7 mouse cellular contexts compared by ENCODE assay signal in the genomic region with DNA sequence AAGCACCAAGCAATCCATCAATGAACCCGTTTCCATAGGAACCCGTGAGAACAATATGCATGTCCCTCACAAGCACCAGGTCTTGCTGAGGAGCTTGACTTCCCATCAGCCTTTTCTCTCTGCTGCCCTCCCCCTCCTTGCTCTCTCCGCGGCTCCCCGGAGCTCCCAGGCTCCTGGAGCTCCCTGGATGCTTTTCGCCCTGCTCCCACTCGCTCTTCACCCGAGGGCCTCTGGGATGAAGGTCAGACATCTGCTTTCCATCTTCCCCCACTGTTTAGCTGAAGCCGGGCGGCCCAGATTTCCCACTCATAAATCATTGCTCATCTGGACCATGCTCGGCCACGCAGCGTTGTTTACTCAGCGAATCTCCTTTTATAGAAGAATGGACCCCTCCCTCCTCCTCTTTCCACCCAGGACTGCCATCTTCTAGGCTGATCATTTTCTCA.
DNase-seq lines count a peak whose midpoint lies in the region; ATAC-seq lines count a peak whose summit lies in the region.

No protein-coding gene starts in this region.

- no peaks in the 10 kb centered on the region for H3K27me3 ChIP-seq in embryonic facial prominence, embryonic 14.5 days (replicated peaks; ENCODE audit: control insufficient read depth, insufficient read depth, low read length)
- H3K27me3 ChIP-seq in heart, embryonic 11.5 days (ENCODE audit: control insufficient read depth, insufficient read depth, low read length) = no peaks in the 10 kb centered on the region
- H3K27me3 ChIP-seq in limb, embryonic 13.5 days = no peaks in the 10 kb centered on the region
- no peaks in the 10 kb centered on the region for H3K27me3 ChIP-seq in neural tube, embryonic 15.5 days (replicated peaks)

- no peaks in the 10 kb centered on the region for H3K36me3 ChIP-seq in embryonic facial prominence, embryonic 14.5 days (ENCODE audit: control insufficient read depth, insufficient read depth, low read length)
- no peaks in the 10 kb centered on the region for H3K36me3 ChIP-seq in heart, embryonic 11.5 days (ENCODE audit: control insufficient read depth, insufficient read depth, low read length)
- no peaks in the 10 kb centered on the region for H3K36me3 ChIP-seq in limb, embryonic 13.5 days
- H3K36me3 ChIP-seq in neural tube, embryonic 15.5 days = no peaks in the 10 kb centered on the region

- H3K4me1 ChIP-seq in embryonic facial prominence, embryonic 14.5 days (ENCODE audit: control insufficient read depth, insufficient read depth, low read length) = peaks cover 35% of the 10 kb centered on the region
- no peaks in the 10 kb centered on the region for H3K4me1 ChIP-seq in heart, embryonic 11.5 days (ENCODE audit: control insufficient read depth, insufficient read depth, low read length)
- H3K4me1 ChIP-seq in limb, embryonic 13.5 days = peaks cover 34% of the 10 kb centered on the region
- H3K4me1 ChIP-seq in neural tube, embryonic 15.5 days = peaks cover 17% of the 10 kb centered on the region

- peak; percentile 25 for DNase-seq in adrenal gland, postnatal 25 days
- DNase-seq in embryonic facial prominence, embryonic 14.5 days (ENCODE audit: low spot score) = peak; percentile 82
- DNase-seq in kidney, adult 8-10 months = peak; percentile 31 to 55
- peak; percentile 28 for DNase-seq in urinary bladder, postnatal 10 days (ENCODE audit: low spot score)

- 0 out of 2 replicates have a peak overlapping the region, but pooled peaks have one; percentile 5 for H3K4me3 ChIP-seq in embryonic facial prominence, embryonic 14.5 days (ENCODE audit: low read depth, low read length)
- peak overlapping the region; percentile 19; the same call in 1 of the 2 replicates for H3K4me3 ChIP-seq in heart, embryonic 11.5 days (ENCODE audit: low read depth, low read length)
- peak overlapping the region; percentile 34 for H3K4me3 ChIP-seq in limb, embryonic 13.5 days
- H3K4me3 ChIP-seq in neural tube, embryonic 15.5 days (replicated peaks) = peak overlapping the region; percentile 35

- H3K27ac ChIP-seq in embryonic facial prominence, embryonic 14.5 days (replicated peaks; ENCODE audit: low read depth, low read length) = peak overlapping the region; percentile 64
- no peak overlapping the region for H3K27ac ChIP-seq in heart, embryonic 11.5 days (ENCODE audit: low read depth, low read length)
- H3K27ac ChIP-seq in limb, embryonic 13.5 days = peak overlapping the region; percentile 40
- peak overlapping the region; percentile 86 for H3K27ac ChIP-seq in neural tube, embryonic 15.5 days (replicated peaks)

- peak; percentile 81; the same call in 1 of the 2 replicates for ATAC-seq in embryonic facial prominence, embryonic 14.5 days (ENCODE audit: low read depth)
- ATAC-seq in heart, embryonic 11.5 days (replicated peaks; ENCODE audit: insufficient number of reproducible peaks, low FRiP score, low TSS enrichment) = no peak; the same call in 1 of the 2 replicates
- peak; percentile 75 for ATAC-seq in limb, embryonic 13.5 days (ENCODE audit: low FRiP score, low read depth)
- ATAC-seq in neural tube, embryonic 15.5 days (ENCODE audit: low FRiP score) = peak; percentile 92

- H3K9me3 ChIP-seq in embryonic facial prominence, embryonic 14.5 days (ENCODE audit: control insufficient read depth, low read length) = no peaks in the 10 kb centered on the region
- no peaks in the 10 kb centered on the region for H3K9me3 ChIP-seq in heart, embryonic 11.5 days (replicated peaks; ENCODE audit: control insufficient read depth, low read length)
- no peaks in the 10 kb centered on the region for H3K9me3 ChIP-seq in limb, embryonic 13.5 days
- no peaks in the 10 kb centered on the region for H3K9me3 ChIP-seq in neural tube, embryonic 15.5 days (replicated peaks)

- 10% methylated on average over 14 of the region's 14 CpGs for WGBS in embryonic facial prominence, embryonic 14.5 days
- WGBS in heart, embryonic 11.5 days (ENCODE audit: insufficient replicate concordance) = 21% methylated on average over 14 of the region's 14 CpGs
- WGBS in limb, embryonic 13.5 days = 4% methylated on average over 14 of the region's 14 CpGs
- WGBS in neural tube, embryonic 15.5 days = 1% methylated on average over 14 of the region's 14 CpGs

- H3K4me2 ChIP-seq in embryonic facial prominence, embryonic 14.5 days (ENCODE audit: low read depth, low read length) = peak overlapping the region; percentile 51
- H3K4me2 ChIP-seq in heart, embryonic 11.5 days = peak overlapping the region; percentile 54
- peak overlapping the region; percentile 65 for H3K4me2 ChIP-seq in limb, embryonic 13.5 days (replicated peaks)
- H3K4me2 ChIP-seq in neural tube, embryonic 15.5 days = peak overlapping the region; percentile 64

- peak overlapping the region; percentile 49; the same call in 1 of the 2 replicates for H3K9ac ChIP-seq in embryonic facial prominence, embryonic 14.5 days (ENCODE audit: low read depth, low read length)
- H3K9ac ChIP-seq in heart, embryonic 11.5 days (ENCODE audit: low read depth, low read length) = peak overlapping the region; percentile 58
- H3K9ac ChIP-seq in limb, embryonic 13.5 days = peak overlapping the region; percentile 63
- H3K9ac ChIP-seq in neural tube, embryonic 15.5 days (replicated peaks) = peak overlapping the region; percentile 32

Comparison
In these comparisons a context has a peak if more than half of its experiments do, and no peak if none do; other contexts are left out.
1. DNase-seq: peak in every context shown above with its lines; median percentile 82 in embryonic facial prominence, embryonic 14.5 days; 43 in kidney, adult 8-10 months; 28 in urinary bladder, postnatal 10 days; 25 in adrenal gland, postnatal 25 days.